Mouse (Mus musculus) G1E (cell line): Measurements from ENCODE around the gene Gon4l.

Source experiments
- CTCF ChIP-seq: IDR thresholded peaks from 2 replicates; pipeline ENCODE4 v1.5.1; 2012; ENCODE audit warnings: low read depth, low read length, inconsistent platforms, mixed read lengths
- GATA1 ChIP-seq: IDR thresholded peaks from 2 replicates; pipeline ENCODE4 v1.6.1; 2012; ENCODE audit warnings: borderline replicate concordance, low read length, inconsistent platforms, mixed read lengths

- TF ChIP-seq CTCF (no peak), GATA1 (no peak)
Observed at GRCm38 (mm10) chr3:88862129-88862528, 27.1 kb downstream of the Gon4l start.
